Mouse (Mus musculus) heart, adult 2 months (tissue): ENCODE data around the gene Sox13. TPM values are rescaled to one million over a fixed set of nuclear protein-coding genes. Genes with fewer than 3 reads are reported as not detected.
A peak's percentile ranks its signal among the peaks of the same experiment; 100 is the strongest.

Source experiments
- DNase-seq, 2 experiments: peaks; one replicate each; pipeline ENCODE4 v3.0.0; 2021
- H3K27ac ChIP-seq: fragments of 200-600 bp; 2 replicates; pipeline ENCODE4 v1.8.1; 2022
- H3K27me3 ChIP-seq: fragments of 200-500 bp; 2 replicates; pipeline ENCODE4 v1.6.1; 2012; ENCODE audit warnings: mild to moderate bottlenecking, low read length, inconsistent platforms, mixed read lengths; ENCODE audit not compliant: control insufficient read depth, insufficient read depth
- H3K36me3 ChIP-seq: fragments of 200-500 bp; 2 replicates; pipeline ENCODE4 v1.6.1; 2012; ENCODE audit warnings: low read length, inconsistent platforms; ENCODE audit not compliant: control insufficient read depth, insufficient read depth
- H3K4me1 ChIP-seq: fragments of 200-500 bp; 2 replicates; pipeline ENCODE4 v1.6.1; 2011; ENCODE audit warnings: low read length; ENCODE audit not compliant: control insufficient read depth, insufficient read depth
- H3K4me3 ChIP-seq: fragments of 200-600 bp; 2 replicates; pipeline ENCODE4 v1.8.1; 2022
- H3K79me2 ChIP-seq: fragments of 200-500 bp; replicated peaks from 2 replicates; pipeline ENCODE4 v1.6.1; 2012; ENCODE audit warnings: mild to moderate bottlenecking, inconsistent platforms, low read length, moderate library complexity, mixed read lengths; ENCODE audit not compliant: control insufficient read depth, insufficient read depth
- H3K9ac ChIP-seq: fragments of 200-500 bp; 2 replicates; pipeline ENCODE4 v1.6.1; 2012; ENCODE audit warnings: low read depth, mild to moderate bottlenecking, control low read depth, inconsistent platforms, low read length, mixed read lengths
- CTCF ChIP-seq: fragments of 200-600 bp; IDR thresholded peaks from 2 replicates; pipeline ENCODE4 v1.8.1; 2022; ENCODE audit warnings: antibody characterized with exemption, mild to moderate bottlenecking, moderate library complexity
- EP300 ChIP-seq: fragments of 200-500 bp; IDR thresholded peaks from 2 replicates; pipeline ENCODE4 v1.6.1; 2011; ENCODE audit warnings: low read depth, low read length, control low read depth; ENCODE audit not compliant: insufficient read depth
- POLR2A ChIP-seq: fragments of 200-500 bp; IDR thresholded peaks from 2 replicates; pipeline ENCODE4 v1.6.1; 2011; ENCODE audit warnings: mild to moderate bottlenecking, low read depth, low read length, control low read depth; ENCODE audit not compliant: insufficient read depth
- WGBS: fragments of 180-500 bp; shearing (Covaris S2); methylation state at CpG from one replicate; pipeline ENCODE4 v1.1.7; 2018; 5-methylcytosine and 5-hydroxymethylcytosine counted together
- intact Hi-C: fragments of 180-260 bp; cut with DNase I; formaldehyde crosslinking; loops from one replicate; pipeline ENCODE4 v1.15.1; 2025
- polyA plus RNA-seq: library from polyadenylated mRNA; depleted of rRNA; stranded (reverse); fragments of >200 nt; gene quantifications from 2 replicates; pipeline ENCODE4 v1.2.3, GENCODE M21; 2012
- total RNA-seq, 2 experiments: library from RNA; stranded (reverse); gene quantifications; 2 replicates each; pipeline ENCODE4 v1.2.3; 2021

Gene Sox13
- total and polyA plus RNA-seq, 3 experiments: 15.3 to 24.7 (median 16.2) TPM

GRCm38 (mm10) chr1:133468751-133469150 is 44.6 kb upstream of the Sox13 start:
- WGBS: 29% methylated on average over 6 of the region's 6 CpGs
- peak overlapping the region; percentile 62 for H3K27ac ChIP-seq
- no peak for TF ChIP-seq CTCF
- no peak for TF ChIP-seq POLR2A
- no peak for TF ChIP-seq EP300

DNA sequence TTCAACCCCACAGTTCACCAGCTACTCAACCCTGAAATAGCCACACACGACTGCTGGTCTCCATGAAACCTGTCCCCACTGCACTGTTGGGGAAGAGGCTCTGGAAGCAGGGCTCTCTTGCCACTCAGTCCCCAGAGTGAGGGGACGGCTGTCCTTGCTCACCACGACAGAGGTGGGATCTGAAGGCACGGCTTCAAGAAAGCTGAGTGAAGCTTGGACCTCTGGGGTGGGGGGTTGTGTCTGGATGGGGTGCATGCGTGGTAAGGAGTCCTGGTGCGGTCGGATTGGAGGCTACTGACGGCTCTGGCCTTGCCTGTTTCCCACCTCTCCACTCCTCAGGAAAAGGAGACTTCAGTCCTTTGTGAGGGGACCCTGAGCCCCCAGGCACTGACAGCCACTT is 43.7 kb upstream of the Sox13 start:
- H3K9ac ChIP-seq: no peak overlapping the region
- H3K79me2 ChIP-seq: no peaks in the 10 kb centered on the region
- no peak for DNase-seq

More at GRCm38 (mm10) chr1:133468751-133469150, 44.6 kb upstream of the Sox13 start:
- H3K4me3 ChIP-seq: no peak overlapping the region
- no peaks in the 10 kb centered on the region for H3K27me3 ChIP-seq
- H3K9ac ChIP-seq: peak overlapping the region; percentile 31; the same call in 1 of the 2 replicates
- H3K4me1 ChIP-seq: peaks cover 8% of the 10 kb centered on the region
- intact Hi-C loops: loop anchor here (2.0 kb wide), 1 partner anchor 16 kb away; no protein-coding TSS in a partner anchor
- H3K36me3 ChIP-seq: no peaks in the 10 kb centered on the region
- peak in 1 of 2 experiments; percentile 12 for DNase-seq
- no peaks in the 10 kb centered on the region for H3K79me2 ChIP-seq

GRCm38 (mm10) chr1:133463138-133463537 is 39.0 kb upstream of the Sox13 start:
- Histone ChIP-seq H3K4me1 (no peaks in the 10 kb centered on the region), H3K27me3 (no peaks in the 10 kb centered on the region), H3K9ac (no peak overlapping the region), H3K79me2 (no peaks in the 10 kb centered on the region), H3K36me3 (no peaks in the 10 kb centered on the region), H3K4me3 (no peak overlapping the region), H3K27ac (no peak overlapping the region)
- TF ChIP-seq POLR2A (no peak), EP300 (no peak), CTCF (no peak)
- intact Hi-C loops: no loop called here
- 89% methylated on average over 5 of the region's 5 CpGs for WGBS
- DNase-seq: no peak

More for the DNA sequence above, 43.7 kb upstream of the Sox13 start:
- 81% methylated on average over 8 of the region's 8 CpGs for WGBS
- H3K27ac ChIP-seq: no peak overlapping the region; the same call in 1 of the 2 replicates
- no peak for TF ChIP-seq POLR2A
- no peak for TF ChIP-seq EP300
- no peak for TF ChIP-seq CTCF
- H3K36me3 ChIP-seq: no peaks in the 10 kb centered on the region
- H3K27me3 ChIP-seq: no peaks in the 10 kb centered on the region
- intact Hi-C loops: loop anchor here (2.0 kb wide), 1 partner anchor 15 kb away; no protein-coding TSS in a partner anchor
- peaks cover 8% of the 10 kb centered on the region for H3K4me1 ChIP-seq
- no peak overlapping the region for H3K4me3 ChIP-seq

DNA sequence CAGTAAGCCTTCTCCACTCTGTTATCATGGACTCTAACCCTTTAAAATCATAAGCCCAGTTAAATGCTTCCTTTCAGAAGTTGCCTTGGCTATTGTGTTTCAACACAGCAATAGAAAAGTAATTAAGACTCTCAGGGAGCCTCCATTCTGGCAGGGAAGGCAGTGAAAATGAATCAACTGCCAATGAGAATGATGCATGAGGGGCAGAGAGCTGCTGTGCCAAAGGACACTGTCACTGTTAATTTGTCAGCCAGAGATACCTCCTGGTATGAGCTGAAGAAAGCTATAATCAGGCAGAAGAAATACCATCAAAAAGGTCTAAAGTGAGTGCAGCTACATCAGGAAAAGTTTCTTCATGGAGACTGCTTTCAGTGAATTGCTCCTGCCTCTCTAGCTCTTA is 36.8 kb upstream of the Sox13 start:
- DNase-seq: no peak
- TF ChIP-seq POLR2A (no peak), CTCF (no peak), EP300 (no peak)
- no peaks in the 10 kb centered on the region for H3K79me2 ChIP-seq
- no peaks in the 10 kb centered on the region for H3K36me3 ChIP-seq
- intact Hi-C loops: no loop called here
- no peak overlapping the region for H3K27ac ChIP-seq
- H3K9ac ChIP-seq: no peak overlapping the region
- no peak overlapping the region for H3K4me3 ChIP-seq
- no peaks in the 10 kb centered on the region for H3K27me3 ChIP-seq
- no peaks in the 10 kb centered on the region for H3K4me1 ChIP-seq

GRCm38 (mm10) chr1:133456097-133456496 is 31.9 kb upstream of the Sox13 start:
- no peaks in the 10 kb centered on the region for H3K27me3 ChIP-seq
- peaks cover 8% of the 10 kb centered on the region for H3K4me1 ChIP-seq
- 62% methylated on average over 2 of the region's 2 CpGs for WGBS
- intact Hi-C loops: no loop called here
- H3K9ac ChIP-seq: no peak overlapping the region
- TF ChIP-seq POLR2A (no peak), CTCF (no peak), EP300 (no peak)
- H3K79me2 ChIP-seq: no peaks in the 10 kb centered on the region
- DNase-seq: no peak
- no peak overlapping the region for H3K27ac ChIP-seq
- no peak overlapping the region for H3K4me3 ChIP-seq
- H3K36me3 ChIP-seq: no peaks in the 10 kb centered on the region

DNA sequence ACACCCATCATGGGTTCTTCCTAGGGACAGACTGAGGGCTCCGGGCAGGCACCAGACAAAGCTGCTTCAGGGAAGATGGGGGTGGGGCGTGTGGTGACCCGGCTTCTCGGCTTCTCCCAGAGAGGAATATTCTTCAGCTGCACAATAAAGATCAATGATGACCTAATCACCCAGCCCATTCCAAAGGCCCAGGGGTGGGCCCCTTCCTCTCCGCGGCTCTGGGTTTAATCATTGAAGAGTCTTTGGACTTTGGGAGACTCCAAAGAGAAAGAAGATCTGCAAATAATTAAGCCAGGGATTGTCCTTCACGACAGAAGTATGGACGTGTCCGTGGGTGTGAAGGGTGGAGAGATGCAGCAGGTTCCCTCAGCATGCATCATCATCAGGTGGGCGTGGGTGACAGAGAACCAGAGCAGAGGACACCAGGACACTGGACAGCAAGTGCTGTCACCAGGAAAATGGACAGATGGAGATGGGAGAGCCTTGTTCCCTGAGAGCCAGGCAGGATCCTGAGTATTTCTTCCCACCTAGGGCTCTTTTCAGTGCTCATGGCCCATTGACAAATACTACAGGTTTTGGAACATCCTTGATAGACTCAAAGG is 28.5 kb upstream of the Sox13 start:
- peak overlapping the region; percentile 83 for H3K27ac ChIP-seq
- intact Hi-C loops: loop anchor here (1.0 to 2.0 kb wide), 2 partner anchors 16 to 41 kb away; no protein-coding TSS in a partner anchor
- peaks cover 18% of the 10 kb centered on the region for H3K4me1 ChIP-seq
- 49% methylated on average over 10 of the region's 10 CpGs for WGBS
- no peak overlapping the region for H3K4me3 ChIP-seq
- no peak overlapping the region for H3K9ac ChIP-seq
- no peaks in the 10 kb centered on the region for H3K36me3 ChIP-seq
- DNase-seq: no peak
- no peaks in the 10 kb centered on the region for H3K79me2 ChIP-seq
- no peaks in the 10 kb centered on the region for H3K27me3 ChIP-seq
- TF ChIP-seq POLR2A: no peak
- no peak for TF ChIP-seq CTCF
- TF ChIP-seq EP300: no peak
